Mouse (Mus musculus) ES-CJ7 (cell line): ENCODE measurements around the gene Gnas.

Source experiments
- DNase-seq: peaks from one replicate; pipeline ENCODE4 v3.0.0; 2011; ENCODE audit warnings: low read depth, low spot score

Gnas gene

GRCm38 (mm10) chr2:174359656-174360055 is 75.5 kb downstream of the Gnas start:
- no peak for DNase-seq

- no peak for DNase-seq
These were observed 82.5 kb downstream of the Gnas start for GRCm38 (mm10) chr2:174366571-174366970.

- DNase-seq, result no peak
These were observed 96.9 kb downstream of the Gnas start for GRCm38 (mm10) chr2:174381021-174381420.

GRCm38 (mm10) chr2:174391936-174392335 is 107.8 kb downstream of the Gnas start:
- DNase-seq, result no peak

GRCm38 (mm10) chr2:174392554-174392953 is 108.4 kb downstream of the Gnas start:
- DNase-seq, result no peak

- no peak for DNase-seq
These were observed 109.3 kb downstream of the Gnas start for GRCm38 (mm10) chr2:174393383-174393782.
